In genomic region chrX:99137143-99137870, GRCm38 (mm10) we compare ENCODE assay signal across 8 mouse cellular contexts. TPM values are rescaled to one million over a fixed set of nuclear protein-coding genes. Genes with fewer than 3 reads are reported as not detected.
DNase-seq lines count a peak whose midpoint lies in the region; ATAC-seq and TF ChIP-seq lines count a peak whose summit lies in the region.

No protein-coding gene starts in this region.

- no peak for TF ChIP-seq EP300 in heart, adult 2 months (IDR thresholded peaks at IDR 0.05; ENCODE audit: insufficient read depth, low read depth, low read length)

- peaks cover 2% of the 10 kb centered on the region for H3K79me2 ChIP-seq in heart, adult 2 months (replicated peaks; ENCODE audit: control insufficient read depth, insufficient read depth, low read length)

- H3K36me3 ChIP-seq in heart, adult 2 months (ENCODE audit: control insufficient read depth, insufficient read depth, low read length), result no peaks in the 10 kb centered on the region
- H3K36me3 ChIP-seq in hindbrain, embryonic 14.5 days (replicated peaks; ENCODE audit: control insufficient read depth, insufficient read depth), result no peaks in the 10 kb centered on the region
- H3K36me3 ChIP-seq in midbrain, embryonic 11.5 days (ENCODE audit: control insufficient read depth, insufficient read depth, low read length), result no peaks in the 10 kb centered on the region

- no peak for TF ChIP-seq CTCF in heart, adult 2 months (IDR thresholded peaks at IDR 0.05)
- TF ChIP-seq CTCF in brain, embryonic 14.5 days (IDR thresholded peaks at IDR 0.05; ENCODE audit: borderline replicate concordance, extremely low read depth, insufficient read depth, insufficient read length), result no peak

- WGBS in heart, adult 2 months, result 16% methylated on average over 31 of the region's 31 CpGs
- 25% methylated on average over 27 of the region's 31 CpGs for WGBS in hindbrain, embryonic 14.5 days
- WGBS in midbrain, embryonic 11.5 days, result 29% methylated on average over 31 of the region's 31 CpGs

- peak overlapping the region; percentile 75 for H3K4me2 ChIP-seq in hindbrain, embryonic 14.5 days (replicated peaks)
- H3K4me2 ChIP-seq in midbrain, embryonic 11.5 days, result peak overlapping the region; percentile 75

- no peak for TF ChIP-seq POLR2A in heart, adult 2 months (IDR thresholded peaks at IDR 0.05; ENCODE audit: insufficient read depth, low read depth, low read length)
- TF ChIP-seq POLR2A in brain, embryonic 14.5 days (IDR thresholded peaks at IDR 0.05; ENCODE audit: borderline replicate concordance, extremely low read depth, insufficient read depth, insufficient read length, poor library complexity, severe bottlenecking), result no peak

- H3K9ac ChIP-seq in heart, adult 2 months (ENCODE audit: low read depth, low read length), result peak overlapping the region; percentile 94
- H3K9ac ChIP-seq in hindbrain, embryonic 14.5 days, result peak overlapping the region; percentile 77
- H3K9ac ChIP-seq in midbrain, embryonic 11.5 days (ENCODE audit: low read length), result peak overlapping the region; percentile 86

- DNase-seq in heart, adult 2 months, result peak in 1 of 2 experiments; percentile 20
- DNase-seq in heart, adult 9 months (ENCODE audit: low spot score in 2 of 2), result no peak
- DNase-seq in brain, embryonic 14.5 days (ENCODE audit: low read depth), result peak; percentile 49
- no peak for DNase-seq in hindbrain, embryonic 14.5 days (ENCODE audit: low spot score)
- DNase-seq in midbrain, embryonic 11.5 days (ENCODE audit: low spot score, missing footprints), result peak; percentile 89
- no peak for DNase-seq in right cerebral cortex, postnatal 36 days (ENCODE audit: low spot score in 2 of 2)
- no peak for DNase-seq in ovary, adult 18-20 months (ENCODE audit: low spot score)
- no peak for DNase-seq in adrenal gland, adult 18-20 months (ENCODE audit: low spot score in 2 of 2)

- intact Hi-C loops in heart, adult 2 months (cut with DNase I), result loop anchor here (5.0 to 10.0 kb wide), 5 partner anchors 80 to 335 kb away; partner anchors contain the start of gene Pja1

- peaks cover 4% of the 10 kb centered on the region for H3K4me1 ChIP-seq in heart, adult 2 months (ENCODE audit: control insufficient read depth, insufficient read depth, low read length)
- H3K4me1 ChIP-seq in hindbrain, embryonic 14.5 days (replicated peaks; ENCODE audit: control insufficient read depth, insufficient read depth, low read length), result peaks cover 26% of the 10 kb centered on the region
- H3K4me1 ChIP-seq in midbrain, embryonic 11.5 days (ENCODE audit: control insufficient read depth, insufficient read depth, low read length), result peaks cover 28% of the 10 kb centered on the region

- no peak for ATAC-seq in hindbrain, embryonic 14.5 days (ENCODE audit: low FRiP score)
- ATAC-seq in midbrain, embryonic 11.5 days (ENCODE audit: low FRiP score), result no peak

- H3K9me3 ChIP-seq in hindbrain, embryonic 14.5 days (ENCODE audit: control insufficient read depth, low read length), result no peaks in the 10 kb centered on the region
- no peaks in the 10 kb centered on the region for H3K9me3 ChIP-seq in midbrain, embryonic 11.5 days (ENCODE audit: control insufficient read depth, low read length)

- peak overlapping the region; percentile 67 for H3K4me3 ChIP-seq in heart, adult 2 months
- H3K4me3 ChIP-seq in hindbrain, embryonic 14.5 days (replicated peaks; ENCODE audit: low read length), result peak overlapping the region; percentile 70
- peak overlapping the region; percentile 73 for H3K4me3 ChIP-seq in midbrain, embryonic 11.5 days (ENCODE audit: low read depth, low read length)

- H3K27ac ChIP-seq in heart, adult 2 months, result peak overlapping the region; percentile 84
- H3K27ac ChIP-seq in hindbrain, embryonic 14.5 days, result peak overlapping the region; percentile 76
- no peak overlapping the region for H3K27ac ChIP-seq in midbrain, embryonic 11.5 days (ENCODE audit: low read depth, low read length)

- no peaks in the 10 kb centered on the region for H3K27me3 ChIP-seq in heart, adult 2 months (ENCODE audit: control insufficient read depth, insufficient read depth, low read length)
- H3K27me3 ChIP-seq in hindbrain, embryonic 14.5 days (ENCODE audit: control insufficient read depth, insufficient read depth, low read length), result no peaks in the 10 kb centered on the region
- H3K27me3 ChIP-seq in midbrain, embryonic 11.5 days (ENCODE audit: control insufficient read depth, insufficient read depth, low read length), result peaks cover 3% of the 10 kb centered on the region; the same call in 1 of the 2 replicates

RNA-seq across cellular contexts. Expression of gene Efnb1, which starts 1.4 kb away (rescaled TPM):
- total RNA-seq in heart, adult 2 months (2021), result 10 to 100 TPM; 20.4 to 21.2 TPM
- polyA plus RNA-seq in heart, adult 2 months (2012; rRNA removed), result 16.0 and 20.6 TPM in 2 replicates
- polyA plus RNA-seq in brain, embryonic 14.5 days (2012; rRNA removed), result 53.3 and 75.7 TPM in 2 replicates
- polyA plus RNA-seq in hindbrain, embryonic 14.5 days (2014; fragmentation: Nextera tagmentation; extraction: Ambion mirVana), result 19.3 and 19.6 TPM in 2 replicates
- 34.7 and 38.3 TPM in 2 replicates for polyA plus RNA-seq in midbrain, embryonic 11.5 days (2014; fragmentation: Nextera tagmentation; extraction: Ambion mirVana)
- total RNA-seq in adrenal gland, adult 18-20 months (2021), result 10 to 100 TPM; 53.1 to 65.4 TPM

Comparison
In these comparisons a context has a peak if more than half of its experiments do, and no peak if none do; other contexts are left out.
1. DNase-seq: peak in brain, embryonic 14.5 days (single experiment) and midbrain, embryonic 11.5 days (single experiment); none in heart, adult 9 months (0 of 2), hindbrain, embryonic 14.5 days (single experiment), right cerebral cortex, postnatal 36 days (0 of 2), ovary, adult 18-20 months (single experiment) and adrenal gland, adult 18-20 months (0 of 2).
2. Peak in every context shown above with its lines, with median percentiles within 50 percentile points of each other: H3K4me3 ChIP-seq and H3K9ac ChIP-seq.